Mouse (Mus musculus): ENCODE data around the gene Polr1e.

DNA sequence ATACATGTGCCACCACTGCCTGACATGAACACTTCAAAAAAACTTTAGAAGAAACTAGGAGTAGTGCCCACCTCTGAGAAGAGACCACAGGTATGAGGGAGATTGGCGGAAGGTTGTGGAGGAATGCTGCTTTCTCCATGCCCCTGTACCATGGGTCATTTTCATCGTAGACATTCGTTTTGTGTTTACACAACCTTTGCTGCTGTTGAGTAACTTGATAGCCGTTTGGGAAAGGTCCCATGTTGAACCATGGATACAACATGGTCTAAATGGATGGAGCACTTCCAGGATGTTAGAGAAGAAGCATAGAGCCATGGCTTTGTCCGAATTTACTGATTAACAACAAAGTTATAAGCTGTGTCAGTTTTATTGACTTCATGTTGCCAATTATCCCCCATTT is 40.2 kb upstream of the Polr1e start:
- TF ChIP-seq POLR2A (IDR thresholded peaks at IDR 0.05; ENCODE audit: borderline replicate concordance, extremely low read depth, insufficient read depth, insufficient read length, poor library complexity, severe bottlenecking): no peak
- no peak for TF ChIP-seq CTCF (IDR thresholded peaks at IDR 0.05; ENCODE audit: borderline replicate concordance, extremely low read depth, insufficient read depth, insufficient read length)
